Mouse (Mus musculus): ENCODE measurements around the gene Srsx.
"Not testable (repeated sequence)": the region's sequence is repeated elsewhere in the genome, so short reads cannot be mapped to it uniquely, and the experiment has no call there.

Gene Srsx

GRCm38 (mm10) chrX:123222381-123222780 is at the start of gene Srsx:
Srsx (minus strand) TSS chrX:123222481.
- DNase-seq = not testable (repeated sequence)

DNA sequence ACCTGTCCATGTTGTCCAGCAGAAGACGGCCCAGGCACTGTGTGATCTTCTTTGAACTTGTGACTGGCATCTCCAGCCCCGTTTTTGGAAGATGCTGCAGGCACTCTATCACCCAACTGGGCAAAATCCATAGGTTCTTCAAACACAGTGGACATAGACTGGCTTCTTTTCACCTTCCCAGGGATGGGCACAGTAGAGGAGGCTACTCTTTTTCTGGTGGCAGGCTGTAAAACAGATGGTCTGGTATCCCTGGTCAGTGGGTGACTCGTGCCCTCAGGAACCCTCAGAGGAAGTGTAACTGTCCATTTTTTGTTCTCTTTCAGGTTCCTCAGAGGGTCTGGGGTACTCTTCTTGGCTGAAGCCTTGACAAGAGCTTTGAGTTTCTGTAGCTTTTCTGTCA is 24.5 kb upstream of the Srsx start, which contains the start of gene Gm17577:
TSS of gene Gm17577 (minus strand) at position 101 of the 400 bp plus-strand sequence.
- DNase-seq = not testable (repeated sequence)
